In genomic region chr6:112736471-112736870, GRCm38 (mm10) we compare ENCODE assay signal across 23 mouse cellular contexts. TPM values are rescaled to one million over a fixed set of nuclear protein-coding genes. Genes with fewer than 3 reads are reported as not detected.
DNase-seq lines count a peak whose midpoint lies in the region; ATAC-seq and TF ChIP-seq lines count a peak whose summit lies in the region.
"Had no signal": no experiment of that assay in that cellular context is flagged by ENCODE, and none has a peak within 500 bp of the region (broad histone marks: within the 10 kb centered on the region; RNA-seq: fewer than 3 reads in every experiment).

No protein-coding gene starts in this region.

- no peak for TF ChIP-seq CTCF in cerebellum, adult 2 months (IDR thresholded peaks at IDR 0.05; ENCODE audit: borderline replicate concordance, insufficient read depth, low read depth, low read length)

- H3K9me3 ChIP-seq in hindbrain, embryonic 16.5 days (ENCODE audit: control insufficient read depth, low read length), result no peaks in the 10 kb centered on the region
- H3K9me3 ChIP-seq in hindbrain, embryonic 11.5 days (ENCODE audit: control insufficient read depth, low read length), result no peaks in the 10 kb centered on the region
- H3K9me3 ChIP-seq: heart, embryonic 10.5 days; intestine, embryonic 15.5 days; midbrain, embryonic 13.5 days; neural tube, embryonic 13.5 days had no signal

- DNase-seq in cerebellum, postnatal 10 days, result peak; percentile 48 to 64
- no peak for DNase-seq in cerebellum, adult 2 months
- DNase-seq in hindbrain, embryonic 11.5 days (ENCODE audit: low spot score), result no peak
- DNase-seq in lung, postnatal 14 days, result peak; percentile 4
- no peak for DNase-seq in lung, postnatal 25 days (ENCODE audit: low spot score)
- peak; percentile 10 for DNase-seq in adipocyte (ENCODE audit: low spot score)
- DNase-seq: adrenal gland, postnatal 36 days; cerebellum, adult 9-11 months; gastrocnemius, postnatal 10 days; heart, postnatal 4 days; kidney, adult 8-10 months; kidney, postnatal 14 days; retina, postnatal 1 day; right cerebral cortex, postnatal 4 days; thymus, adult 18-20 months; thymus, postnatal 36 days had no signal

- no peak overlapping the region for H3K27ac ChIP-seq in cerebellum, adult 2 months (ENCODE audit: insufficient read depth, low read length)
- H3K27ac ChIP-seq in hindbrain, embryonic 16.5 days (ENCODE audit: low read depth, low read length), result peak overlapping the region; percentile 53; the same call in 1 of the 2 replicates
- no peak overlapping the region for H3K27ac ChIP-seq in hindbrain, embryonic 11.5 days (ENCODE audit: low read depth, low read length)
- H3K27ac ChIP-seq: heart, embryonic 10.5 days; intestine, embryonic 15.5 days; midbrain, embryonic 13.5 days; neural tube, embryonic 13.5 days had no signal

- H3K4me1 ChIP-seq in cerebellum, adult 2 months (ENCODE audit: control insufficient read depth, insufficient read depth, low read length), result peaks cover 5% of the 10 kb centered on the region; the same call in 1 of the 2 replicates
- no peaks in the 10 kb centered on the region for H3K4me1 ChIP-seq in hindbrain, embryonic 16.5 days (ENCODE audit: control insufficient read depth, insufficient read depth, low read depth, low read length)
- no peaks in the 10 kb centered on the region for H3K4me1 ChIP-seq in hindbrain, embryonic 11.5 days (replicated peaks; ENCODE audit: control insufficient read depth, insufficient read depth, low read length)
- H3K4me1 ChIP-seq: heart, embryonic 10.5 days; intestine, embryonic 15.5 days; midbrain, embryonic 13.5 days; neural tube, embryonic 13.5 days had no signal

- H3K27me3 ChIP-seq in cerebellum, adult 2 months (ENCODE audit: control insufficient read depth, insufficient read depth, low read length), result no peaks in the 10 kb centered on the region
- H3K27me3 ChIP-seq in hindbrain, embryonic 16.5 days (replicated peaks; ENCODE audit: control insufficient read depth, insufficient read depth, low read length), result no peaks in the 10 kb centered on the region
- no peaks in the 10 kb centered on the region for H3K27me3 ChIP-seq in hindbrain, embryonic 11.5 days (ENCODE audit: control insufficient read depth, insufficient read depth, low read length)
- H3K27me3 ChIP-seq: intestine, embryonic 15.5 days; midbrain, embryonic 13.5 days; neural tube, embryonic 13.5 days had no signal

- 49% methylated on average over 3 of the region's 3 CpGs for WGBS in cerebellum, adult 2 months
- WGBS in hindbrain, embryonic 16.5 days, result 82% methylated on average over 3 of the region's 3 CpGs
- 92% methylated on average over 3 of the region's 3 CpGs for WGBS in hindbrain, embryonic 11.5 days

- H3K9ac ChIP-seq in hindbrain, embryonic 16.5 days (ENCODE audit: low read depth, low read length), result no peak overlapping the region
- no peak overlapping the region for H3K9ac ChIP-seq in hindbrain, embryonic 11.5 days (ENCODE audit: low read depth, low read length)
- H3K9ac ChIP-seq: intestine, embryonic 15.5 days; midbrain, embryonic 13.5 days; neural tube, embryonic 13.5 days had no signal

- ATAC-seq in hindbrain, embryonic 16.5 days, result 0 out of 2 replicates have a peak, but pooled peaks have one; percentile 55
- no peak for ATAC-seq in hindbrain, embryonic 11.5 days (ENCODE audit: low FRiP score)
- ATAC-seq: intestine, embryonic 15.5 days; lung, postnatal 0 days had no signal

- H3K36me3 ChIP-seq in hindbrain, embryonic 16.5 days (ENCODE audit: control insufficient read depth, insufficient read depth, low read length), result peaks cover 42% of the 10 kb centered on the region
- peaks cover 27% of the 10 kb centered on the region for H3K36me3 ChIP-seq in hindbrain, embryonic 11.5 days (ENCODE audit: control insufficient read depth, insufficient read depth, low read length)
- H3K36me3 ChIP-seq: heart, embryonic 10.5 days; intestine, embryonic 15.5 days had no signal

- H3K4me3 ChIP-seq in cerebellum, adult 2 months (replicated peaks; ENCODE audit: insufficient read depth, low read depth, low read length), result no peak overlapping the region
- no peak overlapping the region for H3K4me3 ChIP-seq in hindbrain, embryonic 16.5 days (ENCODE audit: low read length)
- H3K4me3 ChIP-seq in hindbrain, embryonic 11.5 days (ENCODE audit: low read depth, low read length), result no peak overlapping the region
- H3K4me3 ChIP-seq: heart, embryonic 10.5 days; intestine, embryonic 15.5 days; midbrain, embryonic 13.5 days; myocyte; neural tube, embryonic 13.5 days had no signal

- TF ChIP-seq POLR2A in cerebellum, adult 2 months (IDR thresholded peaks at IDR 0.05; ENCODE audit: borderline replicate concordance, insufficient read depth, low read length), result no peak

- H3K4me2 ChIP-seq in hindbrain, embryonic 16.5 days (ENCODE audit: low read length), result no peak overlapping the region
- no peak overlapping the region for H3K4me2 ChIP-seq in hindbrain, embryonic 11.5 days (replicated peaks; ENCODE audit: low read depth, low read length)
- H3K4me2 ChIP-seq: intestine, embryonic 15.5 days; midbrain, embryonic 13.5 days; neural tube, embryonic 13.5 days had no signal

RNA-seq across cellular contexts. Expression of gene Rad18, which starts 40.0 kb away (rescaled TPM):
- polyA plus RNA-seq in cerebellum, adult 2 months (2012; rRNA removed), result 3.2 and 3.3 TPM in 2 replicates
- 14.4 TPM in 2 replicates for polyA plus RNA-seq in hindbrain, embryonic 16.5 days (2015; fragmentation: Nextera tagmentation; extraction: Ambion mirVana)
- 36.1 and 37.0 TPM in 2 replicates for polyA plus RNA-seq in hindbrain, embryonic 11.5 days (2014; fragmentation: Nextera tagmentation; extraction: Ambion mirVana)

Comparison
In these comparisons a context has a peak if more than half of its experiments do, and no peak if none do; other contexts are left out.
1. DNase-seq: peak in cerebellum, postnatal 10 days (2 of 2), lung, postnatal 14 days (single experiment) and adipocyte (single experiment); none in cerebellum, adult 2 months (0 of 2), hindbrain, embryonic 11.5 days (single experiment) and lung, postnatal 25 days (single experiment).